Mouse (Mus musculus): ENCODE measurements around the gene Cx3cl1.

- no peak for TF ChIP-seq CTCF (IDR thresholded peaks at IDR 0.05; ENCODE audit: insufficient read depth, low read length)
- TF ChIP-seq POLR2A (IDR thresholded peaks at IDR 0.05; ENCODE audit: borderline replicate concordance, extremely low read depth, low read depth, low read length) = no peak
These were observed 30.6 kb downstream of the Cx3cl1 start for GRCm38 (mm10) chr8:94802375-94802774.

Measured in lung, adult 2 months (tissue).